Mouse (Mus musculus) hindbrain, embryonic 11.5 days (tissue): Measurements from ENCODE around the gene Rbfox1. TPM values are rescaled to one million over a fixed set of nuclear protein-coding genes. Genes with fewer than 3 reads are reported as not detected.

ENCODE experiments used
- ATAC-seq: fragments of 200-750 bp; cut with Nextera tagmentation; 2 replicates; pipeline ENCODE4 v1.8.0; 2017; ENCODE audit warnings: mild to moderate bottlenecking, moderate TSS enrichment, moderate library complexity; ENCODE audit not compliant: low FRiP score
- DNase-seq: peaks from one replicate; pipeline ENCODE4 v3.0.0-alpha.2; 2015; ENCODE audit warnings: low spot score
- H3K27ac ChIP-seq: fragments of 300-500 bp; sonication (generic); 2 replicates; pipeline ENCODE4 v1.5.1; 2014; ENCODE audit warnings: mild to moderate bottlenecking, low read depth, low read length
- H3K27me3 ChIP-seq: fragments of 300-500 bp; sonication (generic); 2 replicates; pipeline ENCODE4 v1.6.1; 2014; ENCODE audit warnings: mild to moderate bottlenecking, low read length, moderate library complexity, mixed read lengths; ENCODE audit not compliant: control insufficient read depth, insufficient read depth
- H3K36me3 ChIP-seq: fragments of 300-500 bp; sonication (generic); 2 replicates; pipeline ENCODE4 v1.6.1; 2014; ENCODE audit warnings: mild to moderate bottlenecking, low read length, moderate library complexity, mixed read lengths; ENCODE audit not compliant: control insufficient read depth, insufficient read depth
- H3K4me1 ChIP-seq: fragments of 300-500 bp; sonication (generic); replicated peaks from 2 replicates; pipeline ENCODE4 v1.6.1; 2014; ENCODE audit warnings: low read length, mixed read lengths; ENCODE audit not compliant: control insufficient read depth, insufficient read depth
- H3K4me2 ChIP-seq: fragments of 300-500 bp; sonication (generic); replicated peaks from 2 replicates; pipeline ENCODE4 v1.6.1; 2014; ENCODE audit warnings: mild to moderate bottlenecking, low read depth, low read length
- H3K4me3 ChIP-seq: fragments of 300-500 bp; sonication (generic); 2 replicates; pipeline ENCODE4 v1.5.1; 2014; ENCODE audit warnings: low read depth, low read length
- H3K9ac ChIP-seq: fragments of 300-500 bp; sonication (generic); 2 replicates; pipeline ENCODE4 v1.6.1; 2014; ENCODE audit warnings: low read depth, low read length
- H3K9me3 ChIP-seq: fragments of 300-500 bp; sonication (generic); 2 replicates; pipeline ENCODE4 v1.6.1; 2016; ENCODE audit warnings: low read length; ENCODE audit not compliant: control insufficient read depth
- WGBS: fragments of 180-500 bp; shearing (Covaris S2); extraction: QIAGEN DNeasy Blood & Tissue Kit; methylation state at CpG from one replicate; pipeline ENCODE4 v1.1.7; 2014; 5-methylcytosine and 5-hydroxymethylcytosine counted together
- polyA plus RNA-seq: library from polyadenylated mRNA; unstranded; fragments of >200 nt; fragmentation: Nextera tagmentation; extraction: Ambion mirVana; gene quantifications from 2 replicates; pipeline ENCODE4 v1.2.1, GENCODE M21; 2014

Gene Rbfox1
- polyA plus RNA-seq, 1 experiment from 2014 or later, result 20.3 TPM

GRCm38 (mm10) chr16:7093686-7094085 lies 1208.5 kb downstream of the Rbfox1 start:
- Histone ChIP-seq H3K27ac (no peak overlapping the region), H3K4me2 (no peak overlapping the region), H3K9me3 (no peaks in the 10 kb centered on the region), H3K4me3 (no peak overlapping the region), H3K4me1 (no peaks in the 10 kb centered on the region), H3K27me3 (no peaks in the 10 kb centered on the region), H3K9ac (no peak overlapping the region), H3K36me3 (no peaks in the 10 kb centered on the region)
- ATAC-seq, result no peak
- DNase-seq, result no peak
- 88% methylated on average over 3 of the region's 3 CpGs for WGBS

GRCm38 (mm10) chr16:7094181-7094749 lies 1209.1 kb downstream of the Rbfox1 start:
- no peaks in the 10 kb centered on the region for H3K36me3 ChIP-seq
- H3K9ac ChIP-seq, result no peak overlapping the region
- 75% methylated on average over 7 of the region's 7 CpGs for WGBS
- no peak overlapping the region for H3K4me3 ChIP-seq
- ATAC-seq (no peak), DNase-seq (no peak)
- no peaks in the 10 kb centered on the region for H3K27me3 ChIP-seq
- no peak overlapping the region for H3K4me2 ChIP-seq
- no peaks in the 10 kb centered on the region for H3K4me1 ChIP-seq
- H3K9me3 ChIP-seq, result no peaks in the 10 kb centered on the region
- no peak overlapping the region for H3K27ac ChIP-seq

GRCm38 (mm10) chr16:7097071-7097470 lies 1211.9 kb downstream of the Rbfox1 start:
- H3K4me1 ChIP-seq, result no peaks in the 10 kb centered on the region
- DNase-seq (no peak), ATAC-seq (no peak)
- no peak overlapping the region for H3K4me3 ChIP-seq
- 74% methylated on average over 2 of the region's 2 CpGs for WGBS
- H3K4me2 ChIP-seq, result no peak overlapping the region
- H3K9me3 ChIP-seq, result no peaks in the 10 kb centered on the region
- no peak overlapping the region for H3K27ac ChIP-seq
- H3K27me3 ChIP-seq, result no peaks in the 10 kb centered on the region
- no peaks in the 10 kb centered on the region for H3K36me3 ChIP-seq
- H3K9ac ChIP-seq, result no peak overlapping the region

GRCm38 (mm10) chr16:7097951-7098710 lies 1213.0 kb downstream of the Rbfox1 start:
- Histone ChIP-seq H3K27ac (no peak overlapping the region), H3K4me1 (no peaks in the 10 kb centered on the region), H3K27me3 (no peaks in the 10 kb centered on the region), H3K4me2 (no peak overlapping the region), H3K9ac (no peak overlapping the region), H3K9me3 (no peaks in the 10 kb centered on the region), H3K4me3 (no peak overlapping the region), H3K36me3 (no peaks in the 10 kb centered on the region)
- no peak for ATAC-seq
- no peak for DNase-seq
- 92% methylated on average over 8 of the region's 8 CpGs for WGBS

- Histone ChIP-seq H3K9ac (no peak overlapping the region), H3K9me3 (no peaks in the 10 kb centered on the region), H3K27ac (no peak overlapping the region), H3K4me3 (no peak overlapping the region), H3K4me2 (no peak overlapping the region), H3K36me3 (no peaks in the 10 kb centered on the region), H3K27me3 (no peaks in the 10 kb centered on the region), H3K4me1 (no peaks in the 10 kb centered on the region)
- WGBS, result 83% methylated on average over 11 of the region's 11 CpGs
- DNase-seq (no peak), ATAC-seq (no peak)
Measured at GRCm38 (mm10) chr16:7099506-7100300, 1214.5 kb downstream of the Rbfox1 start.

- ATAC-seq, result no peak
- Histone ChIP-seq H3K27ac (no peak overlapping the region), H3K4me2 (no peak overlapping the region), H3K27me3 (no peaks in the 10 kb centered on the region), H3K4me1 (no peaks in the 10 kb centered on the region), H3K9me3 (no peaks in the 10 kb centered on the region), H3K4me3 (no peak overlapping the region), H3K9ac (no peak overlapping the region), H3K36me3 (no peaks in the 10 kb centered on the region)
- 88% methylated on average over 1 of the region's 1 CpGs for WGBS
- DNase-seq, result no peak
Measured at GRCm38 (mm10) chr16:7102486-7102885, 1217.3 kb downstream of the Rbfox1 start.

- Histone ChIP-seq H3K4me1 (no peaks in the 10 kb centered on the region), H3K4me3 (no peak overlapping the region), H3K4me2 (no peak overlapping the region), H3K36me3 (no peaks in the 10 kb centered on the region), H3K27me3 (no peaks in the 10 kb centered on the region), H3K9ac (no peak overlapping the region), H3K9me3 (no peaks in the 10 kb centered on the region), H3K27ac (no peak overlapping the region)
- WGBS, result 89% methylated on average over 5 of the region's 5 CpGs
- no peak for ATAC-seq
- DNase-seq, result no peak
Measured at GRCm38 (mm10) chr16:7103301-7103700, 1218.1 kb downstream of the Rbfox1 start.

- ATAC-seq, result no peak
- H3K4me2 ChIP-seq, result no peak overlapping the region
Measured at GRCm38 (mm10) chr16:7106450-7107015, 1221.4 kb downstream of the Rbfox1 start.

More at GRCm38 (mm10) chr16:7106450-7107015, 1221.4 kb downstream of the Rbfox1 start:
- no peaks in the 10 kb centered on the region for H3K36me3 ChIP-seq
- H3K27me3 ChIP-seq, result no peaks in the 10 kb centered on the region
- no peaks in the 10 kb centered on the region for H3K4me1 ChIP-seq
- no peak overlapping the region for H3K9ac ChIP-seq
- H3K27ac ChIP-seq, result no peak overlapping the region
- H3K4me3 ChIP-seq, result no peak overlapping the region
- WGBS, result 81% methylated on average over 5 of the region's 5 CpGs
- no peak for DNase-seq
- H3K9me3 ChIP-seq, result no peaks in the 10 kb centered on the region
